Mouse (Mus musculus): Measurements from ENCODE around the gene Tmem266. TPM values are rescaled to one million over a fixed set of nuclear protein-coding genes. Genes with fewer than 3 reads are reported as not detected.

Gene Tmem266
- polyA plus RNA-seq, 1 experiment from 2014 or later: 4.2 TPM

- Histone ChIP-seq H3K36me3 (no peaks in the 10 kb centered on the region), H3K4me2 (no peak overlapping the region), H3K27ac (replicated peaks) (no peak overlapping the region), H3K4me3 (no peak overlapping the region), H3K27me3 (no peaks in the 10 kb centered on the region), H3K9ac (no peak overlapping the region), H3K4me1 (replicated peaks) (no peaks in the 10 kb centered on the region), H3K9me3 (no peaks in the 10 kb centered on the region)
- 92% methylated on average over 4 of the region's 4 CpGs for WGBS
- no peak for ATAC-seq (ENCODE audit: low read depth)
These were observed 54.7 kb downstream of the Tmem266 start for GRCm38 (mm10) chr9:55381456-55381855.

- no peaks in the 10 kb centered on the region for H3K4me1 ChIP-seq (replicated peaks)
- H3K4me2 ChIP-seq: no peak overlapping the region
- no peak for ATAC-seq (ENCODE audit: low read depth)
- H3K27me3 ChIP-seq: no peaks in the 10 kb centered on the region
- H3K27ac ChIP-seq (replicated peaks): no peak overlapping the region
- H3K36me3 ChIP-seq: no peaks in the 10 kb centered on the region
- WGBS: 37% methylated on average over 5 of the region's 5 CpGs
- H3K9me3 ChIP-seq: no peaks in the 10 kb centered on the region
- H3K4me3 ChIP-seq: no peak overlapping the region
- H3K9ac ChIP-seq: no peak overlapping the region
These were observed 55.7 kb downstream of the Tmem266 start for GRCm38 (mm10) chr9:55382441-55382840.

- no peak overlapping the region for H3K9ac ChIP-seq
- H3K9me3 ChIP-seq: 0 out of 2 replicates have a peak, but pooled peaks cover 5% of the 10 kb centered on the region
- H3K4me3 ChIP-seq: no peak overlapping the region
- no peaks in the 10 kb centered on the region for H3K27me3 ChIP-seq
- no peak overlapping the region for H3K4me2 ChIP-seq
- H3K4me1 ChIP-seq (replicated peaks): no peaks in the 10 kb centered on the region
- 91% methylated on average over 4 of the region's 4 CpGs for WGBS
- ATAC-seq (ENCODE audit: low read depth): no peak
- no peaks in the 10 kb centered on the region for H3K36me3 ChIP-seq
- no peak overlapping the region for H3K27ac ChIP-seq (replicated peaks)
These were observed 59.4 kb downstream of the Tmem266 start for GRCm38 (mm10) chr9:55386117-55386516.

GRCm38 (mm10) chr9:55387862-55388505 lies 61.3 kb downstream of the Tmem266 start:
- no peak for ATAC-seq (ENCODE audit: low read depth)
- no peaks in the 10 kb centered on the region for H3K36me3 ChIP-seq
- WGBS: 86% methylated on average over 14 of the region's 14 CpGs
- peaks cover 3% of the 10 kb centered on the region for H3K4me1 ChIP-seq (replicated peaks)
- H3K4me2 ChIP-seq: no peak overlapping the region
- no peaks in the 10 kb centered on the region for H3K27me3 ChIP-seq
- H3K4me3 ChIP-seq: no peak overlapping the region
- 0 out of 2 replicates have a peak, but pooled peaks cover 5% of the 10 kb centered on the region for H3K9me3 ChIP-seq
- H3K9ac ChIP-seq: no peak overlapping the region
- H3K27ac ChIP-seq (replicated peaks): no peak overlapping the region

GRCm38 (mm10) chr9:55391909-55392658 lies 65.4 kb downstream of the Tmem266 start:
- WGBS: 31% methylated on average over 17 of the region's 17 CpGs
- no peak overlapping the region for H3K4me3 ChIP-seq
- no peaks in the 10 kb centered on the region for H3K36me3 ChIP-seq
- H3K27ac ChIP-seq (replicated peaks): no peak overlapping the region
- no peak overlapping the region for H3K4me2 ChIP-seq
- ATAC-seq (ENCODE audit: low read depth): peak; percentile 56; the same call in 1 of the 2 replicates
- 0 out of 2 replicates have a peak, but pooled peaks cover 5% of the 10 kb centered on the region for H3K9me3 ChIP-seq
- H3K9ac ChIP-seq: no peak overlapping the region
- H3K27me3 ChIP-seq: no peaks in the 10 kb centered on the region; the same call in 1 of the 2 replicates
- peaks cover 3% of the 10 kb centered on the region for H3K4me1 ChIP-seq (replicated peaks)

GRCm38 (mm10) chr9:55395650-55396049 lies 68.9 kb downstream of the Tmem266 start:
- H3K27ac ChIP-seq (replicated peaks): no peak overlapping the region
- H3K4me3 ChIP-seq: no peak overlapping the region
- no peaks in the 10 kb centered on the region for H3K36me3 ChIP-seq
- H3K4me2 ChIP-seq: no peak overlapping the region
- peaks cover 16% of the 10 kb centered on the region for H3K4me1 ChIP-seq (replicated peaks)
- no peak overlapping the region for H3K9ac ChIP-seq
- no peaks in the 10 kb centered on the region; the same call in 1 of the 2 replicates for H3K27me3 ChIP-seq
- 79% methylated on average over 1 of the region's 1 CpGs for WGBS
- ATAC-seq (ENCODE audit: low read depth): no peak
- H3K9me3 ChIP-seq: no peaks in the 10 kb centered on the region

GRCm38 (mm10) chr9:55398985-55399554 lies 72.4 kb downstream of the Tmem266 start:
- 53% methylated on average over 7 of the region's 7 CpGs for WGBS
- peak; percentile 76 for ATAC-seq (ENCODE audit: low read depth)
- no peaks in the 10 kb centered on the region for H3K27me3 ChIP-seq
- H3K4me2 ChIP-seq: no peak overlapping the region
- no peak overlapping the region for H3K9ac ChIP-seq
- no peaks in the 10 kb centered on the region for H3K36me3 ChIP-seq
- H3K27ac ChIP-seq (replicated peaks): peak overlapping the region; percentile 65
- no peaks in the 10 kb centered on the region for H3K9me3 ChIP-seq
- peaks cover 25% of the 10 kb centered on the region for H3K4me1 ChIP-seq (replicated peaks)
- no peak overlapping the region for H3K4me3 ChIP-seq

- no peak overlapping the region for H3K4me3 ChIP-seq
- no peak for ATAC-seq (ENCODE audit: low read depth)
- peak overlapping the region; percentile 56 for H3K27ac ChIP-seq (replicated peaks)
These were observed 75.6 kb downstream of the Tmem266 start for GRCm38 (mm10) chr9:55402276-55402675.

GRCm38 (mm10) chr9:55404256-55404655 lies 77.5 kb downstream of the Tmem266 start:
- H3K9me3 ChIP-seq: no peaks in the 10 kb centered on the region
- no peak overlapping the region for H3K4me3 ChIP-seq
- no peak for ATAC-seq (ENCODE audit: low read depth)
- H3K36me3 ChIP-seq: no peaks in the 10 kb centered on the region
- no peaks in the 10 kb centered on the region for H3K27me3 ChIP-seq
- H3K4me1 ChIP-seq (replicated peaks): peaks cover 32% of the 10 kb centered on the region
- H3K9ac ChIP-seq: no peak overlapping the region
- H3K27ac ChIP-seq (replicated peaks): no peak overlapping the region
- no peak overlapping the region for H3K4me2 ChIP-seq
- WGBS: 79% methylated on average over 4 of the region's 4 CpGs

More at GRCm38 (mm10) chr9:55402276-55402675, 75.6 kb downstream of the Tmem266 start:
- 45% methylated on average over 7 of the region's 7 CpGs for WGBS
- H3K27me3 ChIP-seq: no peaks in the 10 kb centered on the region
- H3K9ac ChIP-seq: peak overlapping the region; percentile 8; the same call in 1 of the 2 replicates
- H3K4me2 ChIP-seq: no peak overlapping the region
- H3K9me3 ChIP-seq: no peaks in the 10 kb centered on the region
- peaks cover 32% of the 10 kb centered on the region for H3K4me1 ChIP-seq (replicated peaks)
- no peaks in the 10 kb centered on the region for H3K36me3 ChIP-seq

- Histone ChIP-seq H3K27ac (replicated peaks) (no peak overlapping the region), H3K9me3 (no peaks in the 10 kb centered on the region), H3K9ac (no peak overlapping the region), H3K4me1 (replicated peaks) (peaks cover 29% of the 10 kb centered on the region), H3K4me2 (no peak overlapping the region), H3K27me3 (no peaks in the 10 kb centered on the region), H3K36me3 (no peaks in the 10 kb centered on the region), H3K4me3 (no peak overlapping the region)
- no peak for ATAC-seq (ENCODE audit: low read depth)
- WGBS: 68% methylated on average over 6 of the region's 6 CpGs
These were observed 78.4 kb downstream of the Tmem266 start for GRCm38 (mm10) chr9:55404976-55405702.

GRCm38 (mm10) chr9:55406773-55407172 lies 80.1 kb downstream of the Tmem266 start:
- no peak overlapping the region for H3K4me3 ChIP-seq
- H3K9ac ChIP-seq: no peak overlapping the region
- H3K4me1 ChIP-seq (replicated peaks): peaks cover 31% of the 10 kb centered on the region
- ATAC-seq (ENCODE audit: low read depth): 0 out of 2 replicates have a peak, but pooled peaks have one; percentile 34
- H3K36me3 ChIP-seq: no peaks in the 10 kb centered on the region
- WGBS: 46% methylated on average over 2 of the region's 2 CpGs
- H3K9me3 ChIP-seq: no peaks in the 10 kb centered on the region
- H3K27ac ChIP-seq (replicated peaks): no peak overlapping the region
- no peak overlapping the region for H3K4me2 ChIP-seq
- H3K27me3 ChIP-seq: no peaks in the 10 kb centered on the region

- no peak for ATAC-seq (ENCODE audit: low read depth)
- no peaks in the 10 kb centered on the region for H3K9me3 ChIP-seq
- WGBS: 29% methylated on average over 4 of the region's 4 CpGs
These were observed 82.1 kb downstream of the Tmem266 start for GRCm38 (mm10) chr9:55408851-55409250.

More at GRCm38 (mm10) chr9:55408851-55409250, 82.1 kb downstream of the Tmem266 start:
- H3K36me3 ChIP-seq: no peaks in the 10 kb centered on the region
- no peaks in the 10 kb centered on the region for H3K27me3 ChIP-seq
- no peak overlapping the region for H3K4me2 ChIP-seq
- no peak overlapping the region for H3K4me3 ChIP-seq
- no peak overlapping the region for H3K9ac ChIP-seq
- no peak overlapping the region for H3K27ac ChIP-seq (replicated peaks)
- H3K4me1 ChIP-seq (replicated peaks): peaks cover 21% of the 10 kb centered on the region
